In the genomic region with DNA sequence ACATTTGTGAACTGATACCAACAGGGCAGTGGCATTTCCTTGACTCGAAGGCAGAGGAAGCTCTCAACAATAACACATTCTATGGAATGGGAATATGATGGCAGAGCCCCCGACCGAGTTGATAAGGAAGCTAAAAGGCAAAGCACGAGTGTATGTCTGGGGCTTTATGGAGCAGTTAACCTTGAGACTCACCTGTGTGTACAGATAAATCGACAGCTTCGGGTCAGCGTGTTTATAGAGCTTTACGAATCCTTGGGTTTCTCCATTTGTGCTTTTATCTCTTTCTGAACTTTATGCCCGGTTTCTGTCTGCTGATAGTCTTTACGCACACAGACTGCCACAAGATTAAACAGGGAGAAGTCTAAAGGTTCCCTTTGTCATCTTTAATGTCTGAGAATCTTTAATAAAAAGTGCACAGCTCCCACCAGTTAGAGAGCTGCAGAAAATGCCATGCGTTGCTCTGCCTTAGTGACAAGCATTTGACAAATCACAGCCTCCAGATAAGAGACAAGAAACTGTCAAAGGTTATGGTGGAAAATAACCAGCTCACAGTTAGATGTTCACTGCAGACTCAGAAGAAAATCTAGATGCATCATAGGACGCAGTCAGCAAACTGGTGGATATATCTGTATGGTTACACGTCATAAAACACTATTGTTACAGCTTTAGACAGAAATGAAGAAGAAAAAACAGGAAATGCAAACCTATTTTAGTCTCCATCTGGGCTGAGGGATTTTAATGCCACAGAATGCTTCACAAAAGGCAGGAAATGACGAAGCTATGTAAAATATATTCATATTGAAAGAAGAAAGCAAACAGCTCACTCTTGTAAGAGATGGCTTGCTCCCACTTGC, we compare ENCODE assay signal across 1 mouse cellular context.
TF ChIP-seq lines count a peak whose summit lies in the region.

No protein-coding gene starts in this region.

TF ChIP-seq in CH12.LX, 34 proteins besides CTCF, POLR2A, EP300 and RAD21 (continued from another document):
- TF ChIP-seq MAX (IDR thresholded peaks at IDR 0.05; ENCODE audit: low read length), result no peak
- TF ChIP-seq MXI1 (IDR thresholded peaks at IDR 0.05; ENCODE audit: low read depth, low read length), result no peak
- no peak for TF ChIP-seq MAZ (IDR thresholded peaks at IDR 0.05; ENCODE audit: low read depth, low read length)
- TF ChIP-seq BHLHE40 (IDR thresholded peaks at IDR 0.05; ENCODE audit: low read depth, low read length), result no peak
- TF ChIP-seq ZKSCAN1 (IDR thresholded peaks at IDR 0.05; ENCODE audit: borderline replicate concordance, low read depth, low read length), result no peak
- TF ChIP-seq NRF1 (IDR thresholded peaks at IDR 0.05; ENCODE audit: low read depth, low read length), result no peak
- TF ChIP-seq E2F4 (IDR thresholded peaks at IDR 0.05; ENCODE audit: insufficient replicate concordance, low read depth, low read length), result no peak
- TF ChIP-seq KAT2A (IDR thresholded peaks at IDR 0.05; ENCODE audit: insufficient replicate concordance, low read length), result no peak
